Mouse (Mus musculus) cerebellum, adult 2 months (tissue): ENCODE measurements around the gene Cfap77.

ENCODE experiments used
- CTCF ChIP-seq: fragments of 200-500 bp; IDR thresholded peaks from 2 replicates; pipeline ENCODE4 v1.5.1; 2011; ENCODE audit warnings: low read depth, mild to moderate bottlenecking, control low read depth, low read length, moderate library complexity, borderline replicate concordance; ENCODE audit not compliant: insufficient read depth
- POLR2A ChIP-seq: fragments of 200-500 bp; IDR thresholded peaks from 2 replicates; pipeline ENCODE4 v1.6.1; 2011; ENCODE audit warnings: low read length, control low read depth, borderline replicate concordance; ENCODE audit not compliant: insufficient read depth

- no peak for TF ChIP-seq CTCF
- TF ChIP-seq POLR2A, result no peak
Observed at GRCm38 (mm10) chr2:29034542-29035475, 20.1 kb downstream of the Cfap77 start.
